Mouse (Mus musculus) limb, embryonic 11.5 days (tissue): ENCODE measurements around the gene Cfap77. TPM values are rescaled to one million over a fixed set of nuclear protein-coding genes. Genes with fewer than 3 reads are reported as not detected.

Experiments used
- ATAC-seq: fragments of 200-750 bp; cut with Nextera tagmentation; 2 replicates; pipeline ENCODE4 v1.8.0; 2017; ENCODE audit warnings: low read depth; ENCODE audit not compliant: insufficient number of reproducible peaks, low FRiP score, low TSS enrichment
- DNase-seq: peaks from one replicate; pipeline ENCODE4 v3.0.0-alpha.2; 2015; ENCODE audit warnings: low spot score
- H3K27ac ChIP-seq: fragments of 300-500 bp; sonication (generic); replicated peaks from 2 replicates; pipeline ENCODE4 v1.5.1; 2014; ENCODE audit warnings: low read depth, mild to moderate bottlenecking, low read length
- H3K27me3 ChIP-seq: fragments of 300-500 bp; sonication (generic); 2 replicates; pipeline ENCODE4 v1.6.1; 2014; ENCODE audit warnings: mild to moderate bottlenecking, low read length, mixed read lengths; ENCODE audit not compliant: control insufficient read depth, insufficient read depth
- H3K36me3 ChIP-seq: fragments of 300-500 bp; sonication (generic); 2 replicates; pipeline ENCODE4 v1.6.1; 2014; ENCODE audit warnings: mild to moderate bottlenecking, low read length, moderate library complexity, mixed read lengths; ENCODE audit not compliant: control insufficient read depth, insufficient read depth
- H3K4me1 ChIP-seq: fragments of 300-500 bp; sonication (generic); 2 replicates; pipeline ENCODE4 v1.6.1; 2014; ENCODE audit warnings: low read length, mixed read lengths; ENCODE audit not compliant: control insufficient read depth, insufficient read depth
- H3K4me2 ChIP-seq: fragments of 300-500 bp; sonication (generic); 2 replicates; pipeline ENCODE4 v1.6.1; 2014; ENCODE audit warnings: low read depth, mild to moderate bottlenecking, moderate library complexity; ENCODE audit not compliant: severe bottlenecking
- H3K4me3 ChIP-seq: fragments of 300-500 bp; sonication (generic); 2 replicates; pipeline ENCODE4 v1.5.1; 2014; ENCODE audit warnings: low read depth, low read length
- H3K9ac ChIP-seq: fragments of 300-500 bp; sonication (generic); 2 replicates; pipeline ENCODE4 v1.6.1; 2014; ENCODE audit warnings: mild to moderate bottlenecking, low read length
- H3K9me3 ChIP-seq: fragments of 300-500 bp; sonication (generic); 2 replicates; pipeline ENCODE4 v1.6.1; 2016; ENCODE audit warnings: low read length; ENCODE audit not compliant: control insufficient read depth
- WGBS: fragments of 180-500 bp; shearing (Covaris S2); extraction: QIAGEN DNeasy Blood & Tissue Kit; methylation state at CpG from one replicate; pipeline ENCODE4 v1.1.7; 2014; 5-methylcytosine and 5-hydroxymethylcytosine counted together
- polyA plus RNA-seq: library from polyadenylated mRNA; unstranded; fragments of >200 nt; fragmentation: Nextera tagmentation; extraction: Ambion mirVana; gene quantifications from 2 replicates; pipeline ENCODE4 v1.2.1, GENCODE M21; 2014

Cfap77 gene
- polyA plus RNA-seq, 1 experiment from 2014 or later, result not detected

DNA sequence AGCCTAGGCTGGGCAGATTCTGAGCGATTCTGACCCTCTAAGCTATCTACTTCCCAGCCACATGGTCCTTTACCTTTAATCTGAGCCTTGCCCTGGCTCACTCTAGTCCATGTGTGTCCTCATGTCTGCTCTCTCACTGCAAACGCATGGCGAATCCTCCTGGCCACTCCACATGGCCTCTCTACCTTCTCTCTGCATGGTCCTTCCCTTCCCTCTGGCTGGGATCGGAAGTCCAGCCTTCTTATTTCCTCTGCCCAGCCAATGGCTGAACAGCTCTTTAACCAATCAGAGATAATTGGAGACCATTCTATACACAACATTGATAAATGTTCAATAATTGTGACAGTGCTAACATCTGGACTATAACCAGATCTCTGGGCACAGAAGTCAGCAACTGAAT lies 98.0 kb downstream of the Cfap77 start:
- Histone ChIP-seq H3K27me3 (peaks cover 10% of the 10 kb centered on the region; the same call in 1 of the 2 replicates), H3K9ac (no peak overlapping the region), H3K9me3 (no peaks in the 10 kb centered on the region), H3K27ac (no peak overlapping the region), H3K4me2 (no peak overlapping the region), H3K4me3 (no peak overlapping the region), H3K4me1 (peaks cover 11% of the 10 kb centered on the region), H3K36me3 (no peaks in the 10 kb centered on the region)
- WGBS, result 88% methylated on average over 4 of the region's 4 CpGs
- ATAC-seq, result no peak
- DNase-seq, result no peak

DNA sequence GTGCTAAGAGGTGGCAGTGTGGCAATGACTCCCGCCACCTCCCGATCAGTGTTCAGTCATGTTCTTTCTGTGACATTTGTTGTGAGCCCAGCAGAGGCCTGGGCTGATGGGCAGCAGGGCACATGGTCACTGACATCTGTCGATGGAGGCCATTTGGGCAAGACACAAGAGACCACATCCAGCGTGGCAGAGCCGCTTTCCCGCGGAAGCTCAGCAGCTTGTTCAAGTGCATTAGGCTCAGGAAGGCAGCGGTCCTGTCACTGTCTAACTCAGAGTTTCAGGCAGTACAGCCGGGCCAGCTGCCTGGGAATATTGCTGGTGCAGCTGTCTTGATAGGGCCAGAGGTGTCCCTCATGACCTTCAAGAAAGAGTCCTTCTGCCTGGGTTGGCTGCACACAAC lies 100.3 kb downstream of the Cfap77 start:
- no peak overlapping the region for H3K27ac ChIP-seq
- H3K4me3 ChIP-seq, result no peak overlapping the region
- no peak overlapping the region for H3K9ac ChIP-seq
- H3K4me2 ChIP-seq, result no peak overlapping the region
- 85% methylated on average over 9 of the region's 9 CpGs for WGBS
- no peak for DNase-seq
- peaks cover 11% of the 10 kb centered on the region for H3K4me1 ChIP-seq
- H3K9me3 ChIP-seq, result no peaks in the 10 kb centered on the region
- H3K36me3 ChIP-seq, result no peaks in the 10 kb centered on the region
- H3K27me3 ChIP-seq, result peaks cover 10% of the 10 kb centered on the region; the same call in 1 of the 2 replicates
- ATAC-seq, result no peak

DNA sequence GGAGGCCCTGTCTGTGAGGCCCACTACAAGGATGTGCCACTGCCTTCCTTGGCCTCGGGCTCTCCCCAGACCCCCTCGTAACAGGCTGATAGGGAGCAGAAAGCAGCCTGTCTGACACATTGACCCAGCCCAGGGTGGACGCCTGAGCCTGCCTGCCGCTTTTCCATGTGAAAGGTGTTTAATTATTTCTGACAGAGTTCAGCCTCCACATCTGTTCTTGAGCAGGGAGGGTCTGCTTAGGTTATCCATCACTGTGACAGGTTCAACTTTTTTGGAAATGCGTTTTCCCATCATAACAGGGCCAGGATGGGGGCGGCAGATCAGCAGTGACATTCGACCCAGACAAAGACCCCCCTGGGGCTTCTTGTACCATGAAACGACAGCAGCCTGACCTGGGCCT lies 101.9 kb downstream of the Cfap77 start:
- H3K9ac ChIP-seq, result no peak overlapping the region
- 6% methylated on average over 8 of the region's 8 CpGs for WGBS
- H3K4me1 ChIP-seq, result peaks cover 11% of the 10 kb centered on the region
- H3K4me2 ChIP-seq, result no peak overlapping the region
- H3K4me3 ChIP-seq, result no peak overlapping the region
- no peaks in the 10 kb centered on the region for H3K9me3 ChIP-seq
- no peaks in the 10 kb centered on the region for H3K36me3 ChIP-seq
- H3K27ac ChIP-seq, result no peak overlapping the region
- ATAC-seq, result no peak
- peaks cover 9% of the 10 kb centered on the region; the same call in 1 of the 2 replicates for H3K27me3 ChIP-seq
- DNase-seq, result peak; percentile 56

DNA sequence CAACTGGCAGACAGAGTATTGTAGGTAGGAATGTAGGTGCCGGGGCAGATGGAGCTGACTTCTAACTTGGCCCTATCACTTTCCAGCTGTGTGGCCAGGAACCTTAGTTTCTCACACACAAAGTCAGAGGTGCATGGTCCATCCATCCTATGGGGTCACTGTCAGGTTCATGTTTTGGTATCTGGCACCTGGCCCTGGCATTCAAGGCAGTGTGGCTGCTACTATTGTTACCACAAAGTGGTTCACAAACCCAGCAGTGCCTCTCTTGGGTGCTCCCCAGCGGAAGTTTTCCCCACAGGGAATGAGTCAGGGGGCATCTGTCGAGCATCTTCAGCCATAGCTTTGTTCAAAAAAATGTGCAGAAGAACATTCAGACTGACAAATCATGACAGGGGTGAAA lies 108.6 kb downstream of the Cfap77 start:
- Histone ChIP-seq H3K27ac (no peak overlapping the region), H3K4me1 (peaks cover 11% of the 10 kb centered on the region), H3K9ac (no peak overlapping the region), H3K4me3 (no peak overlapping the region), H3K9me3 (no peaks in the 10 kb centered on the region), H3K27me3 (0 out of 2 replicates have a peak, but pooled peaks cover 3% of the 10 kb centered on the region), H3K4me2 (no peak overlapping the region), H3K36me3 (no peaks in the 10 kb centered on the region)
- no peak for DNase-seq
- no peak for ATAC-seq
- WGBS, result 78% methylated on average over 3 of the region's 3 CpGs

- Histone ChIP-seq H3K4me2 (no peak overlapping the region), H3K36me3 (no peaks in the 10 kb centered on the region), H3K9me3 (no peaks in the 10 kb centered on the region), H3K27ac (no peak overlapping the region), H3K4me1 (peaks cover 11% of the 10 kb centered on the region), H3K4me3 (no peak overlapping the region), H3K27me3 (0 out of 2 replicates have a peak, but pooled peaks cover 6% of the 10 kb centered on the region), H3K9ac (no peak overlapping the region)
- no peak for ATAC-seq
- WGBS, result 68% methylated on average over 6 of the region's 6 CpGs
- no peak for DNase-seq
Observed at GRCm38 (mm10) chr2:28945388-28945787, 109.5 kb downstream of the Cfap77 start.

GRCm38 (mm10) chr2:28943666-28944516 lies 111.0 kb downstream of the Cfap77 start:
- Histone ChIP-seq H3K4me1 (peaks cover 18% of the 10 kb centered on the region), H3K27ac (no peak overlapping the region), H3K9ac (no peak overlapping the region), H3K9me3 (no peaks in the 10 kb centered on the region), H3K27me3 (0 out of 2 replicates have a peak, but pooled peaks cover 6% of the 10 kb centered on the region), H3K4me3 (no peak overlapping the region), H3K36me3 (no peaks in the 10 kb centered on the region), H3K4me2 (peak overlapping the region; percentile 29; the same call in 1 of the 2 replicates)
- WGBS, result 17% methylated on average over 30 of the region's 30 CpGs
- ATAC-seq (no peak), DNase-seq (peak; percentile 54)

DNA sequence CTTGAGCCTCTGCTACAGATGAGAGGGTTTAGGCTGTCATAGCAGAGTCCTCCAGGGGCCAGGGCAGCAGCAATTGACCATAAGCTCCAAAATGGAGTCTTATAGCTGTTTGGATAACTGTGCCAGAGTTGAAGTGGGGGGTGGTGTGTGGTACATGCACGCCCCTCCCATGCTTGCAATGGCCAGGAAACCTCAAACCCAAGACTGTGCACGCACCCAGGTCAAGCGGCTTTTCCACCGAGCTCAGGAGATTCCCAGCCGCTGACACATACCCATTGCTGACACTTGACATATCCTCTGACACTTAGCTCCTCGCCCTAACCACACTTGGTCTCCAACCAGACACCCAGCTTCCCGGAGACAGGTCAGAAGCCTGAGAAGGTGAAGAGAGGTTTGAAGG lies 115.9 kb downstream of the Cfap77 start:
- Histone ChIP-seq H3K9me3 (no peaks in the 10 kb centered on the region), H3K4me1 (peaks cover 19% of the 10 kb centered on the region), H3K27me3 (0 out of 2 replicates have a peak, but pooled peaks cover 4% of the 10 kb centered on the region), H3K9ac (no peak overlapping the region), H3K4me3 (no peak overlapping the region), H3K4me2 (no peak overlapping the region), H3K36me3 (no peaks in the 10 kb centered on the region), H3K27ac (no peak overlapping the region)
- 68% methylated on average over 7 of the region's 7 CpGs for WGBS
- no peak for DNase-seq
- no peak for ATAC-seq

DNA sequence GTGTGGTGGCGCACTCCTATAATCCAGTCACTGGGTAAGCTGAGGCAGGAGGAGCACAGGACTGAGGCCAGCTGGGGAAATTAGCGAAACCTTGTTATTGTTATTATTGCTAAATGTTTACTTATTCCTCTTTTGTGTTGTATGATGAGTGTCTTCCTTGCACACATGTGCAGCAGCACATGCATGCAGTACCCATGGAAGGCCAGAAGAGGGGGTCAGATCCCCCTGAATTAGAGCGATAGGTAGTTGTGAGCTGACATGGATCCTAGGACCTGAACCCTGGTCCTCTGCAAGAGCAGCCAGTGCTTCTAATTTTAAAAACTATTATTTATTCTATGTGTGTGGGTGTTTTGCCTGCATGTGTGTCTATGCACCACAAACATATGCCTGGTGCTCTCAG lies 124.3 kb downstream of the Cfap77 start:
- Histone ChIP-seq H3K4me2 (no peak overlapping the region), H3K4me1 (no peaks in the 10 kb centered on the region)
- WGBS, result 93% methylated on average over 3 of the region's 3 CpGs

More for the DNA sequence above, 124.3 kb downstream of the Cfap77 start:
- Histone ChIP-seq H3K9me3 (no peaks in the 10 kb centered on the region), H3K27me3 (peaks cover 9% of the 10 kb centered on the region; the same call in 1 of the 2 replicates), H3K9ac (no peak overlapping the region), H3K4me3 (no peak overlapping the region), H3K36me3 (no peaks in the 10 kb centered on the region), H3K27ac (no peak overlapping the region)
- ATAC-seq (no peak), DNase-seq (no peak)
